Mouse (Mus musculus) stomach, adult 2 months (tissue): Measurements from ENCODE around the gene Unc13c. TPM values are rescaled to one million over a fixed set of nuclear protein-coding genes. Genes with fewer than 3 reads are reported as not detected.

Experiments used
- polyA plus RNA-seq: library from polyadenylated mRNA; depleted of rRNA; stranded (reverse); fragments of >200 nt; gene quantifications from 2 replicates; pipeline ENCODE4 v1.2.3, GENCODE M21; 2012; rRNA removed

The Unc13c gene
- not detected in 2 replicates for polyA plus RNA-seq

GRCm38 (mm10) chr9:73968641-73969121 lies at the start of gene Unc13c:
Unc13c (minus strand) TSS chr9:73968966.

Other genes starting within 250 kb of the Unc13c start
- 0.18 TPM in 2 replicates for gene Wdr72, start 141.4 kb upstream of the Unc13c start, polyA plus RNA-seq